Mouse (Mus musculus) cortical plate, adult 2 months (tissue): Measurements from ENCODE around the gene Hrk. TPM values are rescaled to one million over a fixed set of nuclear protein-coding genes. Genes with fewer than 3 reads are reported as not detected.

Experiments used
- H3K27ac ChIP-seq: fragments of 200-500 bp; 2 replicates; pipeline ENCODE4 v1.5.1; 2012; ENCODE audit warnings: low read length, control low read depth, inconsistent platforms; ENCODE audit not compliant: insufficient read depth
- H3K4me1 ChIP-seq: fragments of 200-500 bp; 2 replicates; pipeline ENCODE4 v1.6.1; 2011; ENCODE audit warnings: low read length; ENCODE audit not compliant: control insufficient read depth, insufficient read depth
- H3K4me3 ChIP-seq: fragments of 200-500 bp; 2 replicates; pipeline ENCODE4 v1.5.1; 2011; ENCODE audit warnings: mild to moderate bottlenecking, low read length, control low read depth; ENCODE audit not compliant: insufficient read depth
- CTCF ChIP-seq: fragments of 200-500 bp; IDR thresholded peaks from 2 replicates; pipeline ENCODE4 v1.5.1; 2011; ENCODE audit warnings: mild to moderate bottlenecking, control low read depth, low read length; ENCODE audit not compliant: insufficient read depth; ENCODE audit errors: extremely low read depth
- POLR2A ChIP-seq: fragments of 200-500 bp; IDR thresholded peaks from 2 replicates; pipeline ENCODE4 v1.6.1; 2011; ENCODE audit warnings: mild to moderate bottlenecking, low read length, control low read depth; ENCODE audit not compliant: insufficient read depth; ENCODE audit errors: extremely low read depth
- polyA plus RNA-seq: library from polyadenylated mRNA; depleted of rRNA; stranded (reverse); fragments of >200 nt; gene quantifications from 2 replicates; pipeline ENCODE4 v1.2.3, GENCODE M21; 2012

Gene Hrk
- polyA plus RNA-seq, 1 experiment = 15.5 TPM

GRCm38 (mm10) chr5:118139630-118140029, 24.8 kb upstream of the Hrk start:
- Histone ChIP-seq H3K4me1 (no peaks in the 10 kb centered on the region; the same call in 1 of the 2 replicates), H3K27ac (no peak overlapping the region)

DNA sequence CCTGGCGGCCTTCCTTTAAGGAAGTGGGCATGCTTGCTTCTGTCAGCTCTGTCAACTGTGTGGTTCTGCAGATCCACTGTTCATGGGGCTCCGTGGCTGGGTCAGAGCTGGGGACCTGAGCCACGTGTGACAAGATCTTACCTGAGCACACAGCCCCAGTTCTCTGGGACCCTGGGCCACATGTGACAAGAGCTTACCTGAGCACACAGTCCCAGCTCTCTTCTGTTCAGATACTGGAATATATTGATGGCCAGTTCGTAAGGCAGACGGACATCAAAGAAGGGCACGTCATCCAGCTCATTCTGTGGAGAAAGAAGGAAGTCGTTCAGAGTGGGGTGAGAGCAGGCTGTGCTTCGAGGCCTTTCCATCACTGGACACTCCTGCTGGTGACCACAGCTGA, 22.0 kb upstream of the Hrk start:
- no peak overlapping the region for H3K27ac ChIP-seq

More at GRCm38 (mm10) chr5:118139630-118140029, 24.8 kb upstream of the Hrk start:
- TF ChIP-seq CTCF (no peak), POLR2A (no peak)
- H3K4me3 ChIP-seq = no peak overlapping the region

DNA sequence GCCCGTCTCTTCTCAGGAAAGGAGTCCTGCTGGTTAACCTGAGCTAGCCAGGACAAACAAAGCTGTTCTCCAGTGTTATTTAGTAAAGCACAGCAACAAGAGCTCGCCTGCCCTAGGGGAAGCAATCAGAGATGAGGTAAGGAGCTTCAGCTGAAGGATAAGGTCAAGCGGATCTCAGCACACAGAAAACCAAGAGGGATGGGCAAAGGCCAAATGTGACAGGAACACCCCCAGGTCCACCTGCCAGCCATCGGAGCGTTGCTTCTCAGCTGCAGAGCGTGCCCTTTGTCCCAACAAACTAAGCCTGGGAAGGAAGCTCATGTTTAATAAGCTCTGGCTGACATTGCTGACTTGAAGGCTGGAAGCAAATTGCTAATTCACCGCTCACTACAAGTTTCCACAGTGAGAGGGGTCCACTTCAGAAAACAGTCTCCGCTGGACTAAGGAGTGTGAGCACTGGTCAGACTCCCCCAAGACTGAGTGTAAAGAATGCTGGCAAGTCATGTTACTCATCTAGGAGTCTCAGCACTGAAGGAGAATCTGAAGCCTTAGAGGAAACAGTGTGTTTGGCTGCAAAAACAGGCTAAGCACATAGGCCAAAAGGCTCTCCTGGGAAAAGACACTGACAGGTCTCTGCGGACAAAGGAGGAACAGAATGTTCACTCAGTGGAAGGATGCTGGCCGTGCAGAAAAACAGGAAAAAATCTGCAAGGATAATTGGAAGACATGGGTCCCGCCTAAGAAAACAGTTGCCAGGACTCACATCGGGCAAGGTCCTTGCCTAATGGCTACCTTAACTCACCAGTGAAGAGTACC, 21.0 kb upstream of the Hrk start:
- TF ChIP-seq POLR2A (no peak), CTCF (no peak)
- Histone ChIP-seq H3K27ac (no peak overlapping the region), H3K4me1 (0 out of 2 replicates have a peak, but pooled peaks cover 2% of the 10 kb centered on the region), H3K4me3 (no peak overlapping the region)

More for the DNA sequence above, 22.0 kb upstream of the Hrk start:
- Histone ChIP-seq H3K4me3 (no peak overlapping the region), H3K4me1 (0 out of 2 replicates have a peak, but pooled peaks cover 2% of the 10 kb centered on the region)
- TF ChIP-seq POLR2A (no peak), CTCF (no peak)

GRCm38 (mm10) chr5:118144327-118144726, 20.1 kb upstream of the Hrk start:
- Histone ChIP-seq H3K27ac (no peak overlapping the region), H3K4me1 (0 out of 2 replicates have a peak, but pooled peaks cover 2% of the 10 kb centered on the region), H3K4me3 (no peak overlapping the region)
- no peak for TF ChIP-seq POLR2A

GRCm38 (mm10) chr5:118144770-118145169, 19.7 kb upstream of the Hrk start:
- 0 out of 2 replicates have a peak, but pooled peaks cover 2% of the 10 kb centered on the region for H3K4me1 ChIP-seq
- no peak for TF ChIP-seq CTCF
- TF ChIP-seq POLR2A = no peak
- no peak overlapping the region for H3K27ac ChIP-seq
- no peak overlapping the region for H3K4me3 ChIP-seq

DNA sequence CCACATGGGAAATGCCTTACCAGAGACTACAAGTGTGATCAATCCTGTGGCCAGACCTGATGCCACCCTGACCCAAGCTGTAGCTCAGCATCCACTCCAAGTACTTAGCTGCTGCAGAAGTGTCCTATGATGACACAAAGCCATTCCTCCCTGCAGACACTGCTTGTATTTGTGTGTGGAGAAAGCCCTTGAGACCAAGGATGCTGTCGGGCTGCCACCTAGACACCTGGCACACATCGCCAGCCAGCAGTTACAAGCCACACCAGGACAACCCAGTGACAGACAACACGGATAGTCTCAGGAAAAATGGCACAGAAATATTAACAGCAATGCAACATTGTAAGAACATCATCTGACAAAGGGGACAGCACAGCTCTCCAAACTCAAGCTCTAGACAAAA, 19.0 kb upstream of the Hrk start:
- H3K4me1 ChIP-seq = 0 out of 2 replicates have a peak, but pooled peaks cover 2% of the 10 kb centered on the region
- H3K4me3 ChIP-seq = no peak overlapping the region
- TF ChIP-seq POLR2A (no peak), CTCF (no peak)
- H3K27ac ChIP-seq = no peak overlapping the region

DNA sequence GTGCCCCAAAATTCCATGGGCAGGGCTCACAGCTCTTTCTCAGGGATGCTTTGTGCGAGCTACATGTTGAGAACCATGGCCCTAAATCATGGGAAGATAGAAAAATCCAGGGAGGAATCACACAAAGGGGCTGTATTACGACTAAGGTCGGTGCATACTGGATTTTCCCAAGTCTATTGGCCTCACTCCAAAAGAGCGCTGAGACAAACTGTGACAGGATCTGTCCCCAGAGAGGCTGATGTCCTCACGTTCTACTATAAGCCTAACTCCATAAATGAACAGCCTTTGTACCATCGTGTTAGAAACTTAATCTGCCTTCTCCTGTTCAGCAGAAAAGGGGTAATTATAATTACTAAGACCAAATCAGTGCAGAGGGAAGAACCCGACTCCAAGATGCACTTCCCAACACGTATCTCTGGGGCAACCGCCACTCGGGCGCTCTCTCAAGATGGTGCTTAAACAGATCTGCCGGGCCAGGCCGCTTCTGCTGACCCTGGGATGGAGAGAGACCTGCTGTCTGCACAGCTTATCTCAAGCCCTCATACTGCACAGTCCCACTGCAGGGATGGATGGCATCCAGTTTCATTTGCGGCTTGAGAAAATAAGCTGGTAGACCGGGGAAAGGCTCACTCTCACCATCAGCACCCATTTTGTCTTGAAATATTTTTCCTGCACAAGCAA, 18.3 kb upstream of the Hrk start:
- TF ChIP-seq CTCF (no peak), POLR2A (no peak)
- Histone ChIP-seq H3K4me1 (0 out of 2 replicates have a peak, but pooled peaks cover 2% of the 10 kb centered on the region), H3K27ac (no peak overlapping the region), H3K4me3 (no peak overlapping the region)

- no peak overlapping the region for H3K27ac ChIP-seq
- 0 out of 2 replicates have a peak, but pooled peaks cover 2% of the 10 kb centered on the region for H3K4me1 ChIP-seq
- H3K4me3 ChIP-seq = no peak overlapping the region
- TF ChIP-seq POLR2A (no peak), CTCF (no peak)
These were observed 17.2 kb upstream of the Hrk start for GRCm38 (mm10) chr5:118147264-118147663.

- H3K27ac ChIP-seq = no peak overlapping the region
- H3K4me1 ChIP-seq = peaks cover 2% of the 10 kb centered on the region; the same call in 1 of the 2 replicates
- TF ChIP-seq POLR2A (no peak), CTCF (no peak)
- no peak overlapping the region for H3K4me3 ChIP-seq
These were observed 14.7 kb upstream of the Hrk start for GRCm38 (mm10) chr5:118149711-118150110.
